Mouse (Mus musculus) heart, embryonic 16.5 days (tissue): ENCODE measurements around the gene Csgalnact2. TPM values are rescaled to one million over a fixed set of nuclear protein-coding genes. Genes with fewer than 3 reads are reported as not detected.

Source experiments
- ATAC-seq: fragments of 200-750 bp; cut with Nextera tagmentation; replicated peaks from 2 replicates; pipeline ENCODE4 v1.8.0; 2017; ENCODE audit warnings: moderate number of reproducible peaks; ENCODE audit not compliant: insufficient read depth, low FRiP score; ENCODE audit errors: extremely low read depth
- H3K27ac ChIP-seq: fragments of 300-500 bp; sonication (generic); 2 replicates; pipeline ENCODE4 v1.5.1; 2014; ENCODE audit warnings: mild to moderate bottlenecking, low read length, control low read depth, moderate library complexity
- H3K27me3 ChIP-seq: fragments of 300-500 bp; sonication (generic); 2 replicates; pipeline ENCODE4 v1.6.1; 2014; ENCODE audit warnings: low read length, mixed read lengths; ENCODE audit not compliant: control insufficient read depth, insufficient read depth
- H3K36me3 ChIP-seq: fragments of 300-500 bp; sonication (generic); 2 replicates; pipeline ENCODE4 v1.6.1; 2014; ENCODE audit not compliant: control insufficient read depth, insufficient read depth
- H3K4me1 ChIP-seq: fragments of 300-500 bp; sonication (generic); 2 replicates; pipeline ENCODE4 v1.6.1; 2014; ENCODE audit warnings: low read length, mixed read lengths; ENCODE audit not compliant: control insufficient read depth, insufficient read depth
- H3K4me2 ChIP-seq: fragments of 300-500 bp; sonication (generic); 2 replicates; pipeline ENCODE4 v1.6.1; 2014; ENCODE audit warnings: low read depth, mild to moderate bottlenecking, control low read depth, low read length
- H3K4me3 ChIP-seq: fragments of 300-500 bp; sonication (generic); 2 replicates; pipeline ENCODE4 v1.5.1; 2014; ENCODE audit warnings: mild to moderate bottlenecking, control low read depth, low read length
- H3K9ac ChIP-seq: fragments of 300-500 bp; sonication (generic); 2 replicates; pipeline ENCODE4 v1.6.1; 2014; ENCODE audit warnings: low read length, control low read depth
- H3K9me3 ChIP-seq: fragments of 300-500 bp; sonication (generic); replicated peaks from 2 replicates; pipeline ENCODE4 v1.6.1; 2016; ENCODE audit warnings: low read length; ENCODE audit not compliant: control insufficient read depth
- WGBS: fragments of 180-500 bp; shearing (Covaris S2); extraction: QIAGEN DNeasy Blood & Tissue Kit; methylation state at CpG from one replicate; pipeline ENCODE4 v1.1.7; 2014; 5-methylcytosine and 5-hydroxymethylcytosine counted together
- microRNA-seq: library from miRNA; unstranded; fragments of <30 nt; microRNA quantifications from one replicate; pipeline ENCODE4, GENCODE M21; 2017
- polyA plus RNA-seq: library from polyadenylated mRNA; unstranded; fragments of >200 nt; fragmentation: Nextera tagmentation; extraction: Ambion mirVana; gene quantifications from 2 replicates; pipeline ENCODE4 v1.2.1, GENCODE M21; 2015

The Csgalnact2 gene
- polyA plus RNA-seq, 1 experiment from 2014 or later = 12.1 TPM

DNA sequence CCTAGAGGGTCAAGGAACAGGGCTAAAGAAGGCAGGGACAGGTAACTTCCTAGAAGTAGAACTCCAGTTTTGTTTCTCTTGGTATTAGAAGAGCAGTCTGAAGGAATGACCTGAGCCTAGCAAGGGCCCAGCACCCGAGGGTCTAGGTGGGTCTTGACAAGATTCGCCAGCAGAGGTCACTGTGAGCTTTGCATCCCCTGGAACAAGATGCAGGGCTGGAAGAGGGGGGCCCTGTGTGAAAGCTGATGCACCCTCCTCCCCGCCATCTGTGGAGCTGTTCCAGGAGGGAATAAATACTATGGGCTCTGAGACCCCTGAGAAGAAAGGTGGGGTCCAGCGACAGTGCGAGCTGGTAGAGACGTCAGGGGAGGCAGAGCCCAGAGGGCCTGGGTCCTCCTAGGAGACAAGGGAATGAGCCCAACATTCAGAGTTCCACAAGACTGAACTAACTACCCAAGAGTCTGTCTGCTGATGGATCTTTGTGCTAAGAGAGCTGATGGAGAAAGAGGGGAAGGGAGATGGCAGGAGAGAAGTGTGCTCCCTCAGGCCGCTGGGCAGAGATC, 73.9 kb downstream of the Csgalnact2 start:
- Histone ChIP-seq H3K4me3 (no peak overlapping the region), H3K9ac (no peak overlapping the region), H3K9me3 (no peaks in the 10 kb centered on the region), H3K27me3 (peaks cover 14% of the 10 kb centered on the region; the same call in 1 of the 2 replicates), H3K27ac (no peak overlapping the region), H3K4me2 (no peak overlapping the region), H3K4me1 (peaks cover 8% of the 10 kb centered on the region; the same call in 1 of the 2 replicates), H3K36me3 (no peaks in the 10 kb centered on the region)
- ATAC-seq = no peak
- 16% methylated on average over 7 of the region's 7 CpGs for WGBS

- no peak for ATAC-seq
- WGBS = 66% methylated on average over 5 of the region's 5 CpGs
- no peak overlapping the region for H3K9ac ChIP-seq
These were observed 75.7 kb downstream of the Csgalnact2 start for GRCm38 (mm10) chr6:118063266-118063665.

DNA sequence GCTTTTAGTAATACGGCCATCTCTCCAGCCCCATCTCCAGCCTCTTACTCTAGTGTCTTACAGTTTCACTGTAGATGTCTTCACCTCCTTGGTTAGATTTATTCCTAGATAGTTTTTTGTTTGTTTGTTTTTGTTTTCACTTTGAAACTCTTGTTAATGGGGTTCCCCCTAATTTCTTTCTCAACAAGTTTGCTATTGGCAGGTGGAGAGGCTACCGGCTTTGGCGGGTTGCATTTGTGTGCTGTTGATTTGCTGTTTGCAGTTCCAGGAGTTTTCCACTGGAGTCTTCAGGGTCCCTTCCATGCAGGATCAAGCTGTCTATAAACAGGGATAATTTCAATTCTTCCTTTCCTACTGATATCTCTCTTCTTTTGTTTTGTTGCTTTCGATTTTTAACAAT, 77.7 kb downstream of the Csgalnact2 start:
- WGBS = 84% methylated on average over 4 of the region's 4 CpGs
- Histone ChIP-seq H3K27ac (no peak overlapping the region), H3K9me3 (no peaks in the 10 kb centered on the region), H3K4me2 (no peak overlapping the region), H3K4me3 (no peak overlapping the region), H3K27me3 (peaks cover 14% of the 10 kb centered on the region; the same call in 1 of the 2 replicates), H3K4me1 (peaks cover 8% of the 10 kb centered on the region; the same call in 1 of the 2 replicates), H3K9ac (no peak overlapping the region), H3K36me3 (no peaks in the 10 kb centered on the region)
- ATAC-seq = no peak

More at GRCm38 (mm10) chr6:118063266-118063665, 75.7 kb downstream of the Csgalnact2 start:
- no peak overlapping the region for H3K4me2 ChIP-seq
- H3K4me1 ChIP-seq = peaks cover 8% of the 10 kb centered on the region; the same call in 1 of the 2 replicates
- no peak overlapping the region for H3K4me3 ChIP-seq
- H3K27me3 ChIP-seq = peaks cover 14% of the 10 kb centered on the region; the same call in 1 of the 2 replicates
- no peak overlapping the region for H3K27ac ChIP-seq
- H3K36me3 ChIP-seq = no peaks in the 10 kb centered on the region
- H3K9me3 ChIP-seq = no peaks in the 10 kb centered on the region

Small RNA genes within 50 kb of the gene (microRNA-seq; reads per million reads assigned to microRNA genes)
- gene Mir7044 = not detected

Other genes with a start within 250 kb of the Csgalnact2 start
- 528 and 599 TPM in 2 replicates for gene Hnrnpf, start 238.8 kb downstream of the Csgalnact2 start, polyA plus RNA-seq
- gene Fxyd4, start 201.4 kb downstream of the Csgalnact2 start, polyA plus RNA-seq = 1.8 and 1.9 TPM in 2 replicates
- gene Rasgef1a, start 127.7 kb downstream of the Csgalnact2 start, polyA plus RNA-seq = 0.71 and 0.72 TPM in 2 replicates
- gene Ret, start 58.6 kb upstream of the Csgalnact2 start, polyA plus RNA-seq = 0.34 and 0.36 TPM in 2 replicates